Mouse (Mus musculus): Measurements from ENCODE around the gene Slc5a5.

DNA sequence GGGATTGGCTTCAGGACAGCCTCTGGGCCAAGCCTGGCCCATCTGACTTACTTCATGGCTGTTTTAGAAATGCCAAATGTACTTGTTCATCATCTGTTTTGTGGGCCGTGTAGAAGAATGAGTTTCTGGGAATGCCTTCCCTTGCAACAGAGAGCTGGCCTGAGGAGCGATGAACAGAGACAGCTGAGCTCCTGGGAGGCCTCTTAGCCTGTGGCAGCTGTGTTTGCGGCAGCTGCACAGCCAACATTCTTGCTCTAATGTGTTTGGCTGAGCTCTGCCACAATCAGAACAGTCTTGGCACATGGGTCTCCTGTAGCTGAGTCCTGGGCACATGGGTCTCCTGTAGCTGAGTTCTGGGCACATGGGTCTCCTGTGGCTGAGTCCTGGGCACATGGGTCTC, 35.5 kb upstream of the Slc5a5 start:
- TF ChIP-seq CTCF (IDR thresholded peaks at IDR 0.05; ENCODE audit: extremely low read depth, insufficient read depth, low read length) (no peak), POLR2A (IDR thresholded peaks at IDR 0.05; ENCODE audit: extremely low read depth, insufficient read depth, low read length) (no peak)

All from cortical plate, adult 2 months (tissue).